Mouse (Mus musculus): Measurements from ENCODE around the gene Cox6b2. TPM values are rescaled to one million over a fixed set of nuclear protein-coding genes. Genes with fewer than 3 reads are reported as not detected.

Cox6b2 gene
- polyA plus RNA-seq (2017; shearing (Covaris generic)): 3.0 TPM

GRCm38 (mm10) chr7:4752821-4753570 is at the start of gene Cox6b2:
Gene Cox6b2 (minus strand): TSS chr7:4753094.

GRCm38 (mm10) chr7:4792278-4793212 is 39.7 kb upstream of the Cox6b2 start, which contains the start of gene Rpl28:
Gene Rpl28 (plus strand): TSS chr7:4792874.

GRCm38 (mm10) chr7:4789436-4789935 is 36.6 kb upstream of the Cox6b2 start, which contains the start of gene Tmem238:
Gene Tmem238 (minus strand): TSS chr7:4789656.

GRCm38 (mm10) chr7:4782759-4783158 is 29.9 kb upstream of the Cox6b2 start, which contains the start of the genes Il11 and Tmem190:
Gene Il11 (minus strand): TSS chr7:4782859.
Gene Tmem190 (plus strand): TSS chr7:4782937.

GRCm38 (mm10) chr7:4771202-4771601 is 18.3 kb upstream of the Cox6b2 start, which contains the start of gene Fam71e2:
Gene Fam71e2 (minus strand): TSS chr7:4771302.

GRCm38 (mm10) chr7:4739544-4740275 is 13.2 kb downstream of the Cox6b2 start, which contains the start of gene Kmt5c:
Gene Kmt5c (plus strand): TSS chr7:4740115.

GRCm38 (mm10) chr7:4725169-4725568 is 27.7 kb downstream of the Cox6b2 start, which contains the start of gene Tmem150b:
Gene Tmem150b (minus strand): TSS chr7:4725249.

Other genes with a start within 250 kb of the Cox6b2 start
- gene Tnnt1, start 236.7 kb downstream of the Cox6b2 start, polyA plus RNA-seq (2017; shearing (Covaris generic)): 4.5 TPM
- gene Tnni3, start 228.9 kb downstream of the Cox6b2 start, polyA plus RNA-seq (2017; shearing (Covaris generic)): 1.5 TPM
- gene Dnaaf3, start 220.6 kb downstream of the Cox6b2 start, polyA plus RNA-seq (2017; shearing (Covaris generic)): 1.2 TPM
- 0.26 TPM for gene Syt5, start 205.6 kb downstream of the Cox6b2 start, polyA plus RNA-seq (2017; shearing (Covaris generic))
- not detected for gene Ptprh, start 149.1 kb downstream of the Cox6b2 start, polyA plus RNA-seq (2017; shearing (Covaris generic))
- gene Tmem86b, start 121.7 kb downstream of the Cox6b2 start, polyA plus RNA-seq (2017; shearing (Covaris generic)): 5.6 TPM
- gene Ppp6r1, start 94.1 kb downstream of the Cox6b2 start, polyA plus RNA-seq (2017; shearing (Covaris generic)): 30.9 TPM
- gene Hspbp1, start 68.0 kb downstream of the Cox6b2 start, polyA plus RNA-seq (2017; shearing (Covaris generic)): 82.1 TPM
- not detected for gene Brsk1, start 62.5 kb downstream of the Cox6b2 start, polyA plus RNA-seq (2017; shearing (Covaris generic))
- gene Tmem150b, start 27.8 kb downstream of the Cox6b2 start, polyA plus RNA-seq (2017; shearing (Covaris generic)): 0.10 TPM
- 49.9 TPM for gene Kmt5c, start 13.0 kb downstream of the Cox6b2 start, polyA plus RNA-seq (2017; shearing (Covaris generic))
- not detected for gene Fam71e2, start 18.2 kb upstream of the Cox6b2 start, polyA plus RNA-seq (2017; shearing (Covaris generic))
- gene Il11, start 29.8 kb upstream of the Cox6b2 start, polyA plus RNA-seq (2017; shearing (Covaris generic)): not detected
- not detected for gene Tmem190, start 29.8 kb upstream of the Cox6b2 start, polyA plus RNA-seq (2017; shearing (Covaris generic))
- gene Tmem238, start 36.6 kb upstream of the Cox6b2 start, polyA plus RNA-seq (2017; shearing (Covaris generic)): 1.3 TPM
- gene Rpl28, start 39.8 kb upstream of the Cox6b2 start, polyA plus RNA-seq (2017; shearing (Covaris generic)): 423 TPM
- 105 TPM for gene Ube2s, start 59.5 kb upstream of the Cox6b2 start, polyA plus RNA-seq (2017; shearing (Covaris generic))
- gene Shisa7, start 91.6 kb upstream of the Cox6b2 start, polyA plus RNA-seq (2017; shearing (Covaris generic)): not detected
- 43.7 TPM for gene Isoc2b, start 117.2 kb upstream of the Cox6b2 start, polyA plus RNA-seq (2017; shearing (Covaris generic))
- gene Isoc2a, start 124.1 kb upstream of the Cox6b2 start, polyA plus RNA-seq (2017; shearing (Covaris generic)): 0.53 TPM
- gene Gm36210, start 153.4 kb upstream of the Cox6b2 start, polyA plus RNA-seq (2017; shearing (Covaris generic)): not detected
- 1.6 TPM for gene Zfp628, start 162.1 kb upstream of the Cox6b2 start, polyA plus RNA-seq (2017; shearing (Covaris generic))
- 0.90 TPM for gene Nat14, start 168.9 kb upstream of the Cox6b2 start, polyA plus RNA-seq (2017; shearing (Covaris generic))
- not detected for gene Ssc5d, start 172.7 kb upstream of the Cox6b2 start, polyA plus RNA-seq (2017; shearing (Covaris generic))
- gene Sbk2, start 211.3 kb upstream of the Cox6b2 start, polyA plus RNA-seq (2017; shearing (Covaris generic)): 0.84 TPM
- not detected for gene Sbk3, start 218.1 kb upstream of the Cox6b2 start, polyA plus RNA-seq (2017; shearing (Covaris generic))
- gene Zfp579, start 243.1 kb upstream of the Cox6b2 start, polyA plus RNA-seq (2017; shearing (Covaris generic)): 13.5 TPM